In genomic region chr10:80557346-80557965, GRCm38 (mm10) we compare ENCODE assay signal across 8 mouse cellular contexts. TPM values are rescaled to one million over a fixed set of nuclear protein-coding genes. Genes with fewer than 3 reads are reported as not detected.
DNase-seq lines count a peak whose midpoint lies in the region; ATAC-seq and TF ChIP-seq lines count a peak whose summit lies in the region.

No protein-coding gene starts in this region.

- H3K27me3 ChIP-seq in forebrain, embryonic 12.5 days: no peaks in the 10 kb centered on the region
- no peaks in the 10 kb centered on the region for H3K27me3 ChIP-seq in forebrain, embryonic 16.5 days (replicated peaks; ENCODE audit: control insufficient read depth, insufficient read depth, low read length)
- H3K27me3 ChIP-seq in heart, embryonic 15.5 days: no peaks in the 10 kb centered on the region

- no peak for ATAC-seq in forebrain, embryonic 12.5 days (ENCODE audit: low FRiP score)
- ATAC-seq in forebrain, embryonic 16.5 days: no peak
- ATAC-seq in heart, embryonic 15.5 days (replicated peaks; ENCODE audit: insufficient number of reproducible peaks, insufficient read depth, low FRiP score, low read depth): no peak
- peak; percentile 33 for ATAC-seq in megakaryocyte progenitor cell, adult 5-6 weeks (replicated peaks; ENCODE audit: poor library complexity)

- WGBS in forebrain, embryonic 12.5 days: 27% methylated on average over 5 of the region's 5 CpGs
- 34% methylated on average over 5 of the region's 5 CpGs for WGBS in forebrain, embryonic 16.5 days
- 34% methylated on average over 5 of the region's 5 CpGs for WGBS in heart, embryonic 15.5 days

- H3K9me3 ChIP-seq in forebrain, embryonic 12.5 days: no peaks in the 10 kb centered on the region
- no peaks in the 10 kb centered on the region for H3K9me3 ChIP-seq in forebrain, embryonic 16.5 days (ENCODE audit: control insufficient read depth, low read length)
- H3K9me3 ChIP-seq in heart, embryonic 15.5 days (replicated peaks): no peaks in the 10 kb centered on the region

- DNase-seq in T-cell, adult 2 months (ENCODE audit: low spot score): peak; percentile 62
- peak in 1 of 2 experiments; percentile 80 for DNase-seq in left cerebral cortex, adult 2 months (ENCODE audit: extremely low spot score in 1 of 2, low spot score in 2 of 2)
- peak; percentile 86 to 97 for DNase-seq in spleen, postnatal 4 days (ENCODE audit: low spot score in 2 of 2)

- peak; percentile 69 for TF ChIP-seq CTCF in cortical plate, adult 2 months (IDR thresholded peaks at IDR 0.05; ENCODE audit: extremely low read depth, insufficient read depth, low read length)
- peak; percentile 79 for TF ChIP-seq CTCF in left cerebral cortex, adult 2 months (IDR thresholded peaks at IDR 0.05)

- H3K4me2 ChIP-seq in forebrain, embryonic 12.5 days: no peak overlapping the region
- no peak overlapping the region for H3K4me2 ChIP-seq in forebrain, embryonic 16.5 days (ENCODE audit: low read length)
- no peak overlapping the region for H3K4me2 ChIP-seq in heart, embryonic 15.5 days

- peak overlapping the region; percentile 21; the same call in 1 of the 2 replicates for H3K9ac ChIP-seq in forebrain, embryonic 12.5 days
- H3K9ac ChIP-seq in forebrain, embryonic 16.5 days (replicated peaks; ENCODE audit: low read depth, low read length): no peak overlapping the region
- peak overlapping the region; percentile 11; the same call in 1 of the 2 replicates for H3K9ac ChIP-seq in heart, embryonic 15.5 days

- peaks cover 39% of the 10 kb centered on the region for H3K4me1 ChIP-seq in forebrain, embryonic 12.5 days
- H3K4me1 ChIP-seq in forebrain, embryonic 16.5 days (replicated peaks; ENCODE audit: control insufficient read depth, insufficient read depth, low read length): peaks cover 32% of the 10 kb centered on the region
- peaks cover 4% of the 10 kb centered on the region for H3K4me1 ChIP-seq in cortical plate, adult 2 months (ENCODE audit: control insufficient read depth, insufficient read depth, low read length)
- peaks cover 63% of the 10 kb centered on the region for H3K4me1 ChIP-seq in heart, embryonic 15.5 days (replicated peaks)

- H3K27ac ChIP-seq in forebrain, embryonic 12.5 days: no peak overlapping the region
- no peak overlapping the region for H3K27ac ChIP-seq in forebrain, embryonic 16.5 days (ENCODE audit: low read length)
- no peak overlapping the region for H3K27ac ChIP-seq in cortical plate, adult 2 months (ENCODE audit: insufficient read depth, low read length)
- 0 out of 2 replicates have a peak overlapping the region, but pooled peaks have one; percentile 31 for H3K27ac ChIP-seq in heart, embryonic 15.5 days
- no peak overlapping the region for H3K27ac ChIP-seq in left cerebral cortex, adult 2 months

- TF ChIP-seq POLR2A in cortical plate, adult 2 months (IDR thresholded peaks at IDR 0.05; ENCODE audit: extremely low read depth, insufficient read depth, low read length): no peak

- H3K36me3 ChIP-seq in forebrain, embryonic 12.5 days (replicated peaks): no peaks in the 10 kb centered on the region
- no peaks in the 10 kb centered on the region for H3K36me3 ChIP-seq in forebrain, embryonic 16.5 days (ENCODE audit: control insufficient read depth, insufficient read depth)
- no peaks in the 10 kb centered on the region for H3K36me3 ChIP-seq in heart, embryonic 15.5 days

- no peak overlapping the region for H3K4me3 ChIP-seq in forebrain, embryonic 12.5 days (replicated peaks)
- H3K4me3 ChIP-seq in forebrain, embryonic 16.5 days (replicated peaks; ENCODE audit: low read length): no peak overlapping the region
- no peak overlapping the region for H3K4me3 ChIP-seq in cortical plate, adult 2 months (ENCODE audit: insufficient read depth, low read length)
- no peak overlapping the region for H3K4me3 ChIP-seq in heart, embryonic 15.5 days
- no peak overlapping the region for H3K4me3 ChIP-seq in left cerebral cortex, adult 2 months

- intact Hi-C loops in left cerebral cortex, adult 2 months (cut with DNase I): no loop called here

RNA-seq across cellular contexts. Expression of gene Rexo1, which starts 3.9 kb away (rescaled TPM):
- polyA plus RNA-seq in forebrain, embryonic 12.5 days (2016; fragmentation: Nextera tagmentation; extraction: Ambion mirVana): 31.0 and 36.0 TPM in 2 replicates
- 28.1 and 30.3 TPM in 2 replicates for polyA plus RNA-seq in forebrain, embryonic 16.5 days (2015; fragmentation: Nextera tagmentation; extraction: Ambion mirVana)
- polyA plus RNA-seq in cortical plate, adult 2 months (2012; rRNA removed): 44.7 and 45.0 TPM in 2 replicates
- polyA plus RNA-seq in heart, embryonic 15.5 days (2015; fragmentation: Nextera tagmentation; extraction: Ambion mirVana): 13.6 and 20.2 TPM in 2 replicates
- 10 to 100 TPM; 46.5 to 51.3 TPM for total RNA-seq in left cerebral cortex, adult 2 months (2021)
- total RNA-seq in megakaryocyte progenitor cell, adult 5-6 weeks (2015): 34.1 and 35.2 TPM in 2 replicates
- total RNA-seq in megakaryocyte progenitor cell, adult 5-6 weeks (2017): 17.1 and 19.2 TPM in 2 replicates

RNA-seq across cellular contexts. Expression of gene Atp8b3, which starts 18.5 kb away (rescaled TPM):
- 0.46 and 0.64 TPM in 2 replicates for polyA plus RNA-seq in forebrain, embryonic 12.5 days (2016; fragmentation: Nextera tagmentation; extraction: Ambion mirVana)
- polyA plus RNA-seq in forebrain, embryonic 16.5 days (2015; fragmentation: Nextera tagmentation; extraction: Ambion mirVana): 0.16 and 0.23 TPM in 2 replicates
- 0.08 and 0.09 TPM in 2 replicates for polyA plus RNA-seq in cortical plate, adult 2 months (2012; rRNA removed)
- polyA plus RNA-seq in heart, embryonic 15.5 days (2015; fragmentation: Nextera tagmentation; extraction: Ambion mirVana): 0.05 and 0.06 TPM in 2 replicates
- under 1 TPM; 0.11 to 0.63 TPM for total RNA-seq in left cerebral cortex, adult 2 months (2021)
- total RNA-seq in megakaryocyte progenitor cell, adult 5-6 weeks (2015): not detected in 2 replicates
- not detected in 2 replicates for total RNA-seq in megakaryocyte progenitor cell, adult 5-6 weeks (2017)

RNA-seq across cellular contexts. Expression of gene Klf16, which starts 19.7 kb away (rescaled TPM):
- 8.7 and 9.5 TPM in 2 replicates for polyA plus RNA-seq in forebrain, embryonic 12.5 days (2016; fragmentation: Nextera tagmentation; extraction: Ambion mirVana)
- polyA plus RNA-seq in forebrain, embryonic 16.5 days (2015; fragmentation: Nextera tagmentation; extraction: Ambion mirVana): 9.2 and 10.1 TPM in 2 replicates
- 34.7 and 36.9 TPM in 2 replicates for polyA plus RNA-seq in cortical plate, adult 2 months (2012; rRNA removed)
- 4.7 and 6.4 TPM in 2 replicates for polyA plus RNA-seq in heart, embryonic 15.5 days (2015; fragmentation: Nextera tagmentation; extraction: Ambion mirVana)
- 10 to 100 TPM; 48.2 to 59.7 TPM for total RNA-seq in left cerebral cortex, adult 2 months (2021)
- 5.3 and 5.4 TPM in 2 replicates for total RNA-seq in megakaryocyte progenitor cell, adult 5-6 weeks (2015)
- 4.3 and 6.0 TPM in 2 replicates for total RNA-seq in megakaryocyte progenitor cell, adult 5-6 weeks (2017)

RNA-seq across cellular contexts. Expression of gene Abhd17a, which starts 32.7 kb away (rescaled TPM):
- polyA plus RNA-seq in forebrain, embryonic 12.5 days (2016; fragmentation: Nextera tagmentation; extraction: Ambion mirVana): 84.2 and 89.6 TPM in 2 replicates
- 92.2 and 93.1 TPM in 2 replicates for polyA plus RNA-seq in forebrain, embryonic 16.5 days (2015; fragmentation: Nextera tagmentation; extraction: Ambion mirVana)
- 329 and 330 TPM in 2 replicates for polyA plus RNA-seq in cortical plate, adult 2 months (2012; rRNA removed)
- polyA plus RNA-seq in heart, embryonic 15.5 days (2015; fragmentation: Nextera tagmentation; extraction: Ambion mirVana): 84.2 and 110 TPM in 2 replicates
- 100 to 1,000 TPM; 185 to 191 TPM for total RNA-seq in left cerebral cortex, adult 2 months (2021)
- total RNA-seq in megakaryocyte progenitor cell, adult 5-6 weeks (2015): 59.7 and 79.8 TPM in 2 replicates
- total RNA-seq in megakaryocyte progenitor cell, adult 5-6 weeks (2017): 20.5 and 29.4 TPM in 2 replicates

RNA-seq across cellular contexts. Expression of gene Scamp4, which starts 45.2 kb away (rescaled TPM):
- polyA plus RNA-seq in forebrain, embryonic 12.5 days (2016; fragmentation: Nextera tagmentation; extraction: Ambion mirVana): 63.7 and 67.8 TPM in 2 replicates
- polyA plus RNA-seq in forebrain, embryonic 16.5 days (2015; fragmentation: Nextera tagmentation; extraction: Ambion mirVana): 69.9 and 77.2 TPM in 2 replicates
- polyA plus RNA-seq in cortical plate, adult 2 months (2012; rRNA removed): 63.2 and 63.9 TPM in 2 replicates
- polyA plus RNA-seq in heart, embryonic 15.5 days (2015; fragmentation: Nextera tagmentation; extraction: Ambion mirVana): 55.9 and 71.6 TPM in 2 replicates
- 10 to 100 TPM; 41.5 to 44.8 TPM for total RNA-seq in left cerebral cortex, adult 2 months (2021)
- total RNA-seq in megakaryocyte progenitor cell, adult 5-6 weeks (2015): 25.9 and 27.2 TPM in 2 replicates
- total RNA-seq in megakaryocyte progenitor cell, adult 5-6 weeks (2017): 11.2 and 15.9 TPM in 2 replicates
